Mouse (Mus musculus) retina, postnatal 7 days (tissue): ENCODE data around the gene Sema6b.

Experiments
- DNase-seq: peaks from one replicate; pipeline ENCODE4 v3.0.0-alpha.2; 2012; ENCODE audit warnings: low read depth, low spot score

Sema6b gene

DNA sequence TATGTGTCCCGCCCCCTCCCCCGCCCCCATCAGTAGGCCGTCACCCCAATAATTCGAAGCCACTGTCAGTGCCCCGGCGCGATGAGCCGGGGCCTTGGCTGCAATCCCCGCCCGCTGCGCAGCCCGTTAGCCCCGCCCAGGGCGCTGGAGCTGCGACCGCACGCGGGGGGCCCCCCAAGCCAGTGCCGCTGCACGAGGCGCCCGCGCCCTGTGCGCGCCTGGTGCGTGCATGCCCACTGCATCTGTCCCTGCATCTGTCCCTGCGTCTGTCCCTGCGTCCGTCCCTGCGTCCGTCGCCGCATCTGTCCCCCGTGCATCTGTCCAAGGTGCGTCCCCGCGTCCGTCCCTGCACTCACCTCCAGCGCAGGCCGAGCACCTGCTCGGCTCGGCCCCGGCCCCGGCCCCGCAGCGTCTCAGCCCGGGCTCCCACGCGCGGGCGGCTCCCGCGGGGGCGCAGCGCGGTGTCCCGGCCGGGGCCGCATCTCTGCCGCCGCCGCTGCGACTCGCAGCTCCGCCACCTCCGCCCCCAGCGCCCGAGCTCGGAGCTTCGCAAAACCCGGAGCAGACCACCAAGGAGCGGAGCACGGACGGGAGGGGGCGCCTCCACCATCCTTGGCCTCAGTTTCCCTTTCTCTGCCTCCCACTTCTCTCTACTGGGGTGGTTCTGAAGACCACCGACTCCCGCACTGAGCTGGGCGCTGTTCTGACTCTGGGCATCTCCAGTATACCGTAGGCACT, at the start of gene Sema6b:
Sema6b (minus strand) TSS at position 486 of the 738 bp plus-strand sequence.
- no peak for DNase-seq

GRCm38 (mm10) chr17:56185281-56186141, 45.4 kb upstream of the Sema6b start:
- DNase-seq: peak; percentile 30

GRCm38 (mm10) chr17:56183658-56184103, 43.5 kb upstream of the Sema6b start, which contains the start of gene Mydgf:
Gene Mydgf, minus strand, starts transcription at chr17:56183920.
- peak; percentile 87 for DNase-seq

DNA sequence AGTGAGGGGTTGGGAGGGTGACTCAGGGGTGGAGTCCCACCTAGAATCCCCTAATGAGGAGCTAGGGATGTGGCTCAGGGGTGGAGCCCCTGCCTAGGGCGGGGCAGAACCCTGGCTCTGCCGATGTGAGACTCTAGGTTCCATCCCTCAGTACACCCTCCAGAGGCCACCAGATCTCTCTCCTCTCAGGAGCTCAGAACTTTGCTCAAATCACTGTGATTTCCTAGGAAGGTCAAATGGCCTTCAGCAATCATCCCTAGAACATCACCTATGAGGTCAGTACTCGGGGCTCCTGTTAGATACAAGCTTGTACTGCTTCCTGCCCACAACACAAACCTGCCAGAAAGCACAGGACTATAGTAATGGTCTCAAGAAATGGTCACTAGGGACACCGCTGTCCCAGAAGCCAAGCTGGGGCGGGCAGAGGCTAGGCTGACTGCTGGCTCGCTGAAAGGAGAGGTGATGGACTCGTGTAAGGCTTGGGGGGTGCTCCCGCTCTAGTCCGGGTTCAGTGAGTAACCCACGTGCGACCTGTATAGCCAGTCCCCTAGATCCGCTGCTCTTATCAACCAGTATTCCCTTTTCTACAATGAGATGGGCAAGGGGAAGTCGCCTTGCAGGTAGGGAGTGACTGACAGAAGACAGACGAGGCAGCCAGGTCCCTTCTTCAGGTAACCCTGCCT, 43.0 kb upstream of the Sema6b start:
- DNase-seq: no peak

GRCm38 (mm10) chr17:56175416-56175815, 35.3 kb upstream of the Sema6b start:
- DNase-seq: no peak

GRCm38 (mm10) chr17:56173401-56174046, 33.4 kb upstream of the Sema6b start:
- no peak for DNase-seq

GRCm38 (mm10) chr17:56171881-56172280, 31.7 kb upstream of the Sema6b start:
- no peak for DNase-seq

DNA sequence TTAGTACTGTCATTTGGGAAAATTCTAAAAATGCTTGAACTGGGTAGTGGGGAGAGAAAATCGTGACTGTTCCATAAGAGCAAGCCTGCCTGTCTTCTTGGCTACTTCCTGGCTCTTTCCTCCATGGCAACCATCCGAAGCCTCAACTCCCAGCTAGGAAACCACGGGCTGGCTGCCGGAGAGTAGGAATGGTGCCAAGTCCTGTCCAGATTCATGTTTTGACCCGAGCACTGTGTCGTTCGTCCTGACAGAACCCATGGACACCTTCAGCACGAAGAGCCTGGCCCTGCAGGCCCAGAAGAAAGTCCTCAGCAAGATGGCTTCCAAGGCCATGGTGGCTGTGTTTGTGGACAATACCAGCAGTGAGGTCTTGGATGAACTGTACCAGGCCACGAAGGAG, 31.3 kb upstream of the Sema6b start:
- no peak for DNase-seq

GRCm38 (mm10) chr17:56170636-56171035, 30.5 kb upstream of the Sema6b start:
- DNase-seq: no peak

- DNase-seq: no peak
Observed at GRCm38 (mm10) chr17:56169830-56170229, 29.7 kb upstream of the Sema6b start.

DNA sequence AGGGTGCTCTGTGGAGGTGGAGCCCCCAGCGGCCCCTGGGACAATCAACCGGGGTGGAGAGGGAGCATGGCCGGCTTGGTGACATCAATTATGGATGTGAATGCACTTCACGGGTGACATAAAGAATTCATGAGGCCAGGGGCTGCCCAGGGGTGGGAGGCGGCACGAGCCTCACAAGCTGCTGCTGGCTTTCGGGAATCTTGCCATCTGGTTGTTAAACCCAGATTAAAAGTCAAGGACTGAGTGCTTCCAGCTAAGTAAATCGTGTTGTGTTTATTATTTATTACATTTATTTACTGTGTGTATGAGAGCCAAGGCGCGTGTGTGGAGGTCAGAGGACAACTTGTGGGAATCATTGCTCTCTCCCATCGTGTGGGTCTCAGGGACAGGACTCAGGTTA, 25.5 kb upstream of the Sema6b start:
- DNase-seq: no peak

GRCm38 (mm10) chr17:56164510-56164909, 24.4 kb upstream of the Sema6b start:
- DNase-seq: no peak

GRCm38 (mm10) chr17:56163523-56164102, 23.5 kb upstream of the Sema6b start:
- DNase-seq: no peak

DNA sequence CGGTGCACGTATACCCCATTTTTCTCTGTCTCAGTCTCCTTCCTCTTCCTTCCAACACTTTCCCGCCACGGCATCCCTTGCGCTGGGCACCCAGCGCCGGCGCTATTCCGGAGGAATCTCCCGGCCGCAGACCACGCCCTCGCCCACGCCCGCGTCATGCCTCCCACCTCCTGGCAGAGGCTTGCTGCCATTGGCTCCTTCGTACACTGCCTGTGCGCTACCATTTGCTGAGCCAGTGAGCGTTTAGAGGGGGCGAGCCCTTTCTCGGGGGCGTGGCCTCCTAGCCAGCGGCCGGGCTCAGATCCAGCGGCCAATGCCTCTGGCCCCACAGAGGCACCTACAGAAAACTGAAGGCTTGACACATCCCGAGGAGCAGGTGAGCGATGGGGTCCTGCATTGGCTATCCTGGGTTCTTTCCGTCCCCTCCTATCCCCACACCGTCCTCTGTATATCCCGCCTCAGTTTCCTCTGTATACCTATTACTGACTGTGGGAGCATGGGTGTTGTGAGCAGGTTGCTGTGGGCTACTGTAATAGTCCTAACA, 22.2 kb upstream of the Sema6b start, which contains the start of gene Tnfaip8l1:
Tnfaip8l1 (plus strand) TSS at position 247 of the 544 bp plus-strand sequence.
- peak; percentile 79 for DNase-seq

GRCm38 (mm10) chr17:56159729-56160128, 19.6 kb upstream of the Sema6b start:
- peak; percentile 62 for DNase-seq

GRCm38 (mm10) chr17:56153643-56154042, 13.5 kb upstream of the Sema6b start:
- DNase-seq: peak; percentile 57

DNA sequence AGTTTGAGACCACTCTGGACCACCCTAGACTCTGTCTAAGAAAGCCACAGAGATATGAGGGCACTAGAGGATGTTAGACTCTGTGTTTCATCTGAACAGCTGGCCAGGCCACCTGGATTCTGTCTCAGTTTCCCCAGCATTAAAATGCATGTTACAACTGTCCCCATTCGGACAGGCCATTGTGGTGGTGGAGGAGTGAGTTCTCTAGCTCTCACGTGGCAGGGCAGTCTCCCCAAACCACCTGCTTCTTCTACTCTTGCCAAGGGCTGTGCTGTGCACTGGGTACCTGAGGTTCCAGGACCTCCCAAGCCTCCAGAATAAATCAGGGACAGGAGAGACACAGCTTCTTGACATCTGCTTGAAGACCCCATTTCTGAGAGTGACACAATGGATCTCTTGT, 9.8 kb upstream of the Sema6b start:
- DNase-seq: no peak

GRCm38 (mm10) chr17:56148790-56149618, 8.9 kb upstream of the Sema6b start:
- DNase-seq: no peak

DNA sequence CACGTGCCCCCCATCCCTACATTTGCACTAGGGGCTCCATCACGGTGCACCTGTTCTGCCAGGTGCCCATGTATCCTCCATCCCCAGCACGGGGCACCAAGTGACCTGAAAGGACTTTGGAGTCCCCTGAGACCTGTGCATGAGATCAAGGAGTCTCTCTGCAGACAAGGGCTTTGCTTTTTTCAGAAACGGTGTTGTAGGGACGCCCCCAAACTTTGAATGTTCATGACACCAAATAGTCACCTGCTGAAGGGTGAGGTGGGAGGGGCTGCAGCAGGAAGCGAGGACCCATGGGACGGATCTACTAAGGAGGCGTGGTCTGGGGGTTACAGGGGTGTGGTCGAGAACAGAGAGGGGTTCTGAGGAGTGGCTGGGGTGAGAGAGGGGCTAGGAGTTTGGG, 8.1 kb upstream of the Sema6b start:
- no peak for DNase-seq

DNA sequence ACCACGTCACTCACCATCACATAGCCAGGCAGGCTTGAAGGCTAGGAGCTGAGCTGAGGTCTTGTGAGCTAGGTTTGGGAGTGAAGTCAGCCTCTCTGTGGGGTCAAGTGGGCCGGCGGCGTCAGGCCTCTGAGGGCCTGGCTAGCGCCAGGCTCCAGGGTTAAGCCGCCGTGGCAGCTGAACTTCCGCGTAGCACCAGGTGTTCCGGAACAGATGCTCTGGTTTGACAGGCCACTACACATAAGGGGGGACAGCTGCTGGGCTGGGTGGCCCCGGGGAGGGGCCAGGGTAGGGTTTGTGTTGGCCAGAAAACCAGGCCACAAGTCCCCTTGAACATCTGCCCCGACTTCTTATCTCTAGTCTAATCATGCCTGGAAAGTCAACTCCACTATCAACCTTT, 7.3 kb upstream of the Sema6b start:
- DNase-seq: no peak
